Mouse (Mus musculus) testis, adult 2 months (tissue): ENCODE data around the gene Klf13.

Experiments used
- CTCF ChIP-seq: fragments of 200-500 bp; IDR thresholded peaks from 2 replicates; pipeline ENCODE4 v1.5.1; 2012; ENCODE audit warnings: low read depth, mild to moderate bottlenecking, inconsistent platforms, low read length, moderate library complexity; ENCODE audit not compliant: control insufficient read depth, insufficient read depth, insufficient replicate concordance
- POLR2A ChIP-seq: fragments of 200-500 bp; IDR thresholded peaks from 2 replicates; pipeline ENCODE4 v1.6.1; 2012; ENCODE audit warnings: low read depth, mild to moderate bottlenecking, inconsistent platforms, low read length, moderate library complexity; ENCODE audit not compliant: control insufficient read depth

DNA sequence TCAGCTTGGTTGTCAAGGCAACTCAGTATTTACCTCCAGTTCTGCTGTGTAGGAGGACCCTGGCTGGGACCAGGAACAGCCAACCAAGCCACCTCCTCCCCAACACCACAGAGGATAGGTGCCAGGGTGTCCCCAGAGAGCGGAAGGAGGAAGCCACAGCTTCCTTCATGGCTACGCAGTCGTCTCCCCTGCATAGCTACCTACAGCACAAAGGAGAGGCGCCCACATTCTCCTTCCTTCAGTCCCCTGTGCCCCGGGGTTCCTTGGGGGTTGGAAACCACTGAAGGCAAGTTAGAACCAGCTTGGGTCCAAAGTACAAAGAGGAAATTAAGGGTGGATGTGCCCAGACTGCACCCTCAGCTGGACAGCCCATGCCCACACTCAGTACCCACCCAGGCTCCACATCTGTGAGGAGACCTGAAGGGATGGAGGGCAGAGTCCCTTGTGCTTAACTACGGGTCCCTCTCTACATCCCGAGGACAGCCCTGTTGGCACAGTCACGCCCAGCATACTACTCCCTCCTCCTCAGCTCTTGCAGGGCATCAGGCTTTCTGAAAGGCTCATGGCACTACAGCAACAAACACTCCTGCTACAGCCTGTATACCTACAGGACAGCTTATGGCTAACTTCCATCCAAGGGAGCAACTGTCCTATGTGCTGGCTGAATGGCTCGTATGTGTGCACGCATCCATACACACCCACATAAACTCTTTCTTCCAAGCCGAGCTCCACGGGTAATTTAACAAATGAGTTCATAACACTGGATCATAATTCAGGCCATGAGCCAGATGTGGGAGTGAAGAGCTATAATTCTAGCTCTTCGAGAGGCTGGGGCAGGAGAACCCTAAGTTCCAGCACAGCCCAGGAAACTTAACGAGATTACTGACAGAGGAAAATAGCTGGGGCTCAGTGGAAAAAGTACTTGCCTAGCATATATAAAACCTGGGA, 13.0 kb downstream of the Klf13 start:
- TF ChIP-seq POLR2A (no peak), CTCF (no peak)
